Mouse (Mus musculus): Measurements from ENCODE around the gene Mgll. TPM values are rescaled to one million over a fixed set of nuclear protein-coding genes. Genes with fewer than 3 reads are reported as not detected.

The Mgll gene
- polyA plus RNA-seq, 1 experiment from 2014 or later = 13.6 TPM

DNA sequence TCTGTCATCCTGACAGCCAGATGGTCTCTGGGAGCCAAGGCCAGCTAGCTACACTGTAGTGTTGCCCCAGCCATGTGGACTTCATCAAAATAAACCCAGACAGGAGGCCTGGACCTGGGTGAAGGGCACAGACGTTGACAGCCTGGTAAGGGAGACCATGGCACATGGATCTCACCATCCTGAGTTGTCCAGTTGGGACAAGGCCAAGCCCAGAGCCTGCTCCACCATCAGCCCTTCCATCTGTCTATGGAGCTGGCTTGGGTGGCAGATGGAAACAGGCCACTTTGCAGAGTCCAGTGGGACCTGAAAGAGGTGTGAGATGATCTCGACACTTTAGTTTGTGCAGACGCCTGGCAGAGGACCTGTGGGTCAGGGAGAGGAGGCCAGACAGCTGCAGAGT is 76.5 kb downstream of the Mgll start:
- ATAC-seq (ENCODE audit: low FRiP score, low read depth) = no peak
- Histone ChIP-seq H3K9me3 (no peaks in the 10 kb centered on the region), H3K4me3 (no peak overlapping the region), H3K9ac (no peak overlapping the region), H3K4me2 (replicated peaks) (no peak overlapping the region), H3K36me3 (no peaks in the 10 kb centered on the region), H3K27ac (no peak overlapping the region), H3K27me3 (no peaks in the 10 kb centered on the region), H3K4me1 (peaks cover 15% of the 10 kb centered on the region)
- WGBS = 19% methylated on average over 3 of the region's 3 CpGs

DNA sequence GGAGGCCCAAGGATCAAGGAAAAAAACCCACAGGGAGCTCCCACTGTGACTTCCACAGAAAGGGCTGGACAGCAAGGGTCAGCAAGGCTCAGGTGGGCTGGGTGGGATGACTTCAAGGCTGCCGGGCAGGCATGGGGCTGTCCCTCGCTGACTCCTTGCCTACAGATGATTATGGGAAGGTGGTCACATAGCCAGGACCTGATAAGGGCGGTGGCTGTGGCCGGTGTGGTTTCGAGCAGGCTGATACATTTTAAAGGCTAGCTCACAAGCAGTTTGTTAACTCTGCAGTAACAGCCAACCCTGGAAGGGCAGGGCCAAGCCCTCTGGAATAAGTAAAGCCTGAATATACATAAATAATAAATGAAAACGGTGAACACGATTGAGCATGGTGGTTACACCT is 78.8 kb downstream of the Mgll start:
- ATAC-seq (ENCODE audit: low FRiP score, low read depth) = no peak
- 89% methylated on average over 7 of the region's 7 CpGs for WGBS
- Histone ChIP-seq H3K9me3 (no peaks in the 10 kb centered on the region), H3K9ac (no peak overlapping the region), H3K27me3 (no peaks in the 10 kb centered on the region), H3K4me2 (replicated peaks) (no peak overlapping the region), H3K4me1 (peaks cover 15% of the 10 kb centered on the region), H3K4me3 (no peak overlapping the region), H3K27ac (no peak overlapping the region), H3K36me3 (no peaks in the 10 kb centered on the region)

DNA sequence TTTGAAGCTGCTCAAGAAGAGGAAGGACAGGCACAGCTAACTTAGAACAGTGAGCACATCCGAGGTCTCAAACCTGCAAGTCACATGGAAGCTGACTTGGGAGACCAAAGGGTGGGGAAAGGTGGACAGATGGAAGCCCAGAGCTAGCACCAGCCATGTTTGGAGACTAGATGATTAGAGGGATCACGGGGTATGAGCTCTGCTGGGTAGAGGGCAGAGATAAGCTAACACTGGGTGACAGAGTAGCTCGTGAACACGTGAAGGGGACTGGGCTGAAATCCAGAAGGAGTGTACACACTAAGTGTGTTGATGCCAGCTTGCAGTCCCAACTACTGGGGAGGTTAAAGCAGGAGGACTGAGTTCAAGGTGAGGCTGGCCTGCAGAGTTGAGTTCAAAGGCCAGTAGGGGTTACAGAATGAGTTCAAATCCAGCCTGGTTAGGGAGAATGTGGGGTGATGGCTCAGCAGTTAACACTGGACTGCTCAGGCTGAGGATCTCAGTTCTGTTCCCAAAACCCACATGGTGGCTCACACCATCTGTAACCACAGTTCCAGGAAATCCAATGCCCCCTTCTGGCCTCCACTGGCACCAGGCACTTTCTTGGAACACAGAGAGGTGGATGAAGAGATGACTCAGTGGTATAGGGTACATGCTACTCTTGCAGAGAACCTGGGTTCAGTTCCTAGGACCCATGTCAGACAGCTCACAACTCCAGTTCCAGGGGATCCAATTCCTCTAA is 79.9 kb downstream of the Mgll start:
- Histone ChIP-seq H3K9me3 (no peaks in the 10 kb centered on the region), H3K27ac (no peak overlapping the region), H3K4me3 (no peak overlapping the region), H3K27me3 (no peaks in the 10 kb centered on the region), H3K36me3 (no peaks in the 10 kb centered on the region), H3K4me1 (peaks cover 17% of the 10 kb centered on the region), H3K9ac (no peak overlapping the region), H3K4me2 (replicated peaks) (no peak overlapping the region)
- ATAC-seq (ENCODE audit: low FRiP score, low read depth) = no peak
- WGBS = 88% methylated on average over 4 of the region's 4 CpGs

DNA sequence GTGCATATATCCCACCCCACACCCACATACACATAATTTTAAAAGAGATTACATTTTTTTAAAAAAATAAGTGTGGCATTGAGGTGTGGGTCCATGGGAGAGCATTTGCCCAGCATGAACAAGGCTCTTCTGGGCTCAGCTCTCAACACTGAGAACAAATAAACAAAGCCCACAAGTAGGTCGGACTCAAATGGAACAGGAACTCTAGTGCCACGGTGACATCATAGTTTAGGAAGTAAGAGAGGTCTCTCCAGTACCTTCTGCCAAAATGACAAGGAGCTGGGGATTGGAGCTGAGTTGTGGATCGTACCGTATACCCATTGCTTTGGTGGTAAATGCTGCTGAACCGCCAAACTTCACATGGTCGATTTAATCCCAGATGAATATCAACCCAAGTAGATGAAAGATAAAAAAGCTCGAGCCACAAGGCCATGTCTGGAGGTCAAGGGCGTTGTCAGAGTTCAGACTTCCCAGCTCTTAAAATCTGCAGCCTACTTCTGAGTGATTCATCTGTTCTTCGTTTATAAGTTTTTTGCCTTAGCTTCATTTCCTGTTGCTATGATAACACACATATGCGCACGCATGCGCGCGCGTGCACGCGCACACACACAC is 80.9 kb downstream of the Mgll start:
- H3K27me3 ChIP-seq = no peaks in the 10 kb centered on the region
- H3K9me3 ChIP-seq = no peaks in the 10 kb centered on the region
- ATAC-seq (ENCODE audit: low FRiP score, low read depth) = no peak
- no peak overlapping the region for H3K4me2 ChIP-seq (replicated peaks)
- H3K27ac ChIP-seq = no peak overlapping the region
- WGBS = 89% methylated on average over 17 of the region's 17 CpGs
- peaks cover 22% of the 10 kb centered on the region for H3K4me1 ChIP-seq
- no peak overlapping the region for H3K4me3 ChIP-seq
- H3K36me3 ChIP-seq = no peaks in the 10 kb centered on the region
- H3K9ac ChIP-seq = no peak overlapping the region

DNA sequence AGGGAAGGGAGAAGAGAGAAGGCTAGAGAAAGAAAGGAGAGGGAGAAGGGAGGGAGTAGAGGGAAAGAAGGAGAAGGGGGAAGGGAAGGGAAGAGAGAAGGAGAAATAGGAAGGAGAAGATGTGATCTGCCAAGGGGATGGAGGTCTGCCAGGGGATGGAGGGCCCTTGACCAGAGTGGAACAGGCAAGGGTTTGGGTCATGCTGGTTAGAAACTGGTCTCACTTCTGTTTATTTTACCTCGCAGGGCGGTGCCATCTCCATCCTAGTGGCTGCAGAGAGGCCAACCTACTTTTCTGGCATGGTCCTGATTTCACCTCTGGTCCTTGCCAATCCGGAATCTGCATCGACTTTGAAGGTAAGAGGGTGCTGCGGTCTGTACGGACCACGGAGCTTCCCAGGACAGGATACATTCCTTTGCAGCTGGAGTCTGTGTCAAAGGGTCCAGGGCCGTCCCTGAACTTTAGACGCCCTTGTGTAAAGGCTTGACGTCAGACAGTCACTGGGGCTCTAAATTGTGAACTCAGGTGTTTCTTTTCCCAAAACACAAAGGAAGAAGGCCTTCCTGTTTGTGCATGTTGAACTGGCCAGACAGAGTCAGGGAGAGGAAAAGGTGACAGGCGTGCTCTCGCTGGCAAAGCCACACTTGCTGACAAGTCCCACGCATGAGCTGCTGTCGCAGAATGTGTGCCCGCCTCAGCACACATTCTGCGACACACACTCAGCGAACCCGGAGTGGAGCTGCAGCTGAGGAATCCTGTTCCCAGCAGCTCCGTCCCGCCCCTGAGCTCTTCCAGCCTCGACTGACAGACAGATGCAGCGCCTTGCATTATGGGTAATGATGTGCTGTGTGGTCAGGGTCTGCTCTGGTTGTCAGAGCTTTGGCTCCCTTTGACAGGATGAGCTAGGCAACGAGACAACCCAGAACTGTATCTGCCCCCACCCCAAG is 85.2 kb downstream of the Mgll start:
- Histone ChIP-seq H3K36me3 (no peaks in the 10 kb centered on the region), H3K4me3 (no peak overlapping the region), H3K27me3 (no peaks in the 10 kb centered on the region), H3K4me1 (peaks cover 18% of the 10 kb centered on the region; the same call in 1 of the 2 replicates), H3K9ac (no peak overlapping the region), H3K27ac (no peak overlapping the region), H3K4me2 (replicated peaks) (no peak overlapping the region), H3K9me3 (no peaks in the 10 kb centered on the region)
- ATAC-seq (ENCODE audit: low FRiP score, low read depth) = no peak
- WGBS = 58% methylated on average over 23 of the region's 23 CpGs

DNA sequence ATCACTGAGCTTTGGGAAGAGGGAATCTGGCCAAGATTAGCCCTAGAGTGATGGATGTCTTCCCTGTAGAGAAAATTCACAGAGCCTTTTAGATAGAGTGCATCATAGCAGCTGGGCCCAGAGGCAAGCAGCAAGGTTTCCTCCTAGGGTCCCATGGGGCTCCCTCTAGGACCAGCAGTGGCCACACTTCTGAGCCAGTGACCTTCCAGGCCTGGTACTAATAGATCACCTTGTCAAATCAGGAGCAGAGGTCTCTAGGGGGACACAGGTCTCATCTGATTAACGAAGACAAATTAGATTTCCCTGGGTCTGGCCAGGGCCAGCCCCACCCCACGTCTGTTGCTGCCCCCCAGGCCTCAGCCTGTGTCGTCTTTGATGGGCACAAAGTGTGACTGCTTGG is 86.1 kb downstream of the Mgll start:
- H3K27ac ChIP-seq = no peak overlapping the region
- peaks cover 18% of the 10 kb centered on the region; the same call in 1 of the 2 replicates for H3K4me1 ChIP-seq
- no peak overlapping the region for H3K4me2 ChIP-seq (replicated peaks)
- H3K27me3 ChIP-seq = no peaks in the 10 kb centered on the region
- H3K9me3 ChIP-seq = no peaks in the 10 kb centered on the region
- no peak overlapping the region for H3K9ac ChIP-seq
- 44% methylated on average over 3 of the region's 3 CpGs for WGBS
- H3K4me3 ChIP-seq = no peak overlapping the region
- H3K36me3 ChIP-seq = no peaks in the 10 kb centered on the region
- ATAC-seq (ENCODE audit: low FRiP score, low read depth) = no peak

DNA sequence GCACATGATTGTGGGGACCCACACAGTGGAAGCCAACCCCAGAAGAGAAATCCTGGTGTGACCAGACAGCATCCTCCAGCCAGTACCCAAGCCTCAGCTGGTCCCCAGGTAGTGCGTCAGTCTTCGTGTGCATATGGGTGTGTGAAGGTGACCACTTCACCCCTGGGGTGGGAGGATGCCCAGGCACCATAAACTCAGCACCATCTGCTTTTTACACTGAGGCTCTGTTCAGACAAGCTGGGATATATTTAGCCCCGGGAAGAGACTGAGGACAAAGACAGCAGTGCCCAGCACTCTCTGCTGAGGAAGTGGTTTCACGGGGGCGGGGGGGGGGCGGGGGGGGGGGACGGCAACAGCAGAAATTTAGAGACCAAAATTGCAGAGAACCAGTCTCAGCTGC is 87.2 kb downstream of the Mgll start:
- no peak overlapping the region for H3K4me2 ChIP-seq (replicated peaks)

DNA sequence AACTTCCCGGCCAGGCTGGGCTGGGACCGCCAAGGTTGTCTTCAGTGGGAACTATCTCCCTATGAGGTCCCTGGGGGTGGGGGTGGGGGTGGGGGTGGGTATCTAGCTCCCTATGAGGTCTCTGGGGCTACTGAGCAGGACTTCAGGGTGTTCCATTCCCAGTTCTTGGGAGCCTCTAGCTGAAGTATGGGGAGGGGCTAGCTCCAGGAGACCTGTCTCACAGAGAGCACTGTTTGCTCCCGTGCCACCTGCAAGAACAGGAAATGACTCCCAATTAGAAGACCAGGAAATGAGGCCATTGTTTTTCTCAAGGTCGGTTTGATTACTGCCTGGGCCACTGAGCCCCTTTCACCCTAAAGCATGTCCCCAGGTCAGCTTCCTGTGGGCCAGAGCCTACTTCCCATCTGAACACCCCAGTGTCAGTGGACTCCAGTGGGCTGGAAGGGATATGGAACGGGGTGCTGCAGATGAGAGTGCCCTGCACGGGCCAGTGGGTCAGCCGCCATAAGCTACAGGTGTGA is 87.7 kb downstream of the Mgll start:
- H3K9ac ChIP-seq = no peak overlapping the region
- peaks cover 18% of the 10 kb centered on the region; the same call in 1 of the 2 replicates for H3K4me1 ChIP-seq

More for the DNA sequence above, 87.2 kb downstream of the Mgll start:
- no peak for ATAC-seq (ENCODE audit: low FRiP score, low read depth)
- WGBS = 25% methylated on average over 7 of the region's 7 CpGs
- H3K9me3 ChIP-seq = no peaks in the 10 kb centered on the region
- no peaks in the 10 kb centered on the region for H3K36me3 ChIP-seq
- no peak overlapping the region for H3K27ac ChIP-seq
- no peak overlapping the region for H3K9ac ChIP-seq
- H3K27me3 ChIP-seq = no peaks in the 10 kb centered on the region
- H3K4me1 ChIP-seq = peaks cover 18% of the 10 kb centered on the region; the same call in 1 of the 2 replicates
- no peak overlapping the region for H3K4me3 ChIP-seq

DNA sequence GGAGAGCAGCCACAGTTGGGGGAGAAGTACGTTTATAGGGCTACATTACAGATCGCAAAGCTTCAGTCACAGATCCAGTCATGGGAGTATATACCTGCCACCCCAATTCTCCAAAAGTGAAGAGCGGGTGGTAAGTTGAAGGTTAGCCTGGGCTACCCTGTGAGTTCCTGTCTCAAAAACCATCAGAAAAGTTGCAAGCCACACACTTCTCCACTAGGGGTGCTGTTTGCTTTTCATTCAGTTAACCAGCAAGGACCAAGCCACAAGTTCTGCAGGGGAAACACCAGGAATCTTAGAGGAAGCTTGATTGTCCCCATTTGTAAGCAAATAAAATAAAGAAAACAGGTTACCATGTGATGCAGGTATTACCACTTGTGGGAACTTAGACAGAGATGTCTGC is 88.7 kb downstream of the Mgll start:
- Histone ChIP-seq H3K36me3 (no peaks in the 10 kb centered on the region), H3K4me3 (no peak overlapping the region), H3K27ac (no peak overlapping the region), H3K4me1 (peaks cover 18% of the 10 kb centered on the region; the same call in 1 of the 2 replicates), H3K9me3 (no peaks in the 10 kb centered on the region), H3K9ac (no peak overlapping the region), H3K4me2 (replicated peaks) (no peak overlapping the region), H3K27me3 (no peaks in the 10 kb centered on the region)
- whole genome bisulfite sequencing = 64% methylated on average over 3 of the region's 3 CpGs
- ATAC-seq (ENCODE audit: low FRiP score, low read depth) = no peak

More for the DNA sequence above, 87.7 kb downstream of the Mgll start:
- H3K4me3 ChIP-seq = no peak overlapping the region
- no peaks in the 10 kb centered on the region for H3K27me3 ChIP-seq
- no peak overlapping the region for H3K4me2 ChIP-seq (replicated peaks)
- no peak overlapping the region for H3K27ac ChIP-seq
- WGBS = 31% methylated on average over 7 of the region's 7 CpGs
- no peaks in the 10 kb centered on the region for H3K9me3 ChIP-seq
- no peak for ATAC-seq (ENCODE audit: low FRiP score, low read depth)
- H3K36me3 ChIP-seq = no peaks in the 10 kb centered on the region

DNA sequence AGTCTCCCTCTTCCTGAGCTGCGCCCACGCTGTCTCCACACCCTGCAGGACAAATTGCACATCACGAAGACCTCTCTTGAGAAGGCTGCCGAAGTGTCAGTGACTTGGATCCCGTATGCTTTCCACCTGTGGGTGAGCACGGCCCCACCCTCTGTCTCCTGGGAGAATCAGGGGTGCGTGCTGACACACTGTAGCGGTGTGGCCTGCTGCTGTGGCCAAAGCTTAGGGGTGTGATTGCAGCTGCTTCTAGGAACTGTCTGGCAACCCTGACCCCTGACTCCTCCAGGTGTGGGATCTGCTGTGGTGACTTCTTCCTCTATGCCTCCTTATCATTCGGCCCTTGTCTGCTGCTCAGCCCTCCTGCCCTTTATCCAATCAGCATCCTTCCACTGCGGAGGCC is 89.6 kb downstream of the Mgll start:
- Histone ChIP-seq H3K4me1 (peaks cover 18% of the 10 kb centered on the region; the same call in 1 of the 2 replicates), H3K9ac (no peak overlapping the region), H3K27me3 (no peaks in the 10 kb centered on the region), H3K4me2 (replicated peaks) (no peak overlapping the region), H3K27ac (no peak overlapping the region), H3K4me3 (no peak overlapping the region), H3K9me3 (no peaks in the 10 kb centered on the region), H3K36me3 (no peaks in the 10 kb centered on the region)
- 84% methylated on average over 10 of the region's 10 CpGs for WGBS
- ATAC-seq (ENCODE audit: low FRiP score, low read depth) = no peak

DNA sequence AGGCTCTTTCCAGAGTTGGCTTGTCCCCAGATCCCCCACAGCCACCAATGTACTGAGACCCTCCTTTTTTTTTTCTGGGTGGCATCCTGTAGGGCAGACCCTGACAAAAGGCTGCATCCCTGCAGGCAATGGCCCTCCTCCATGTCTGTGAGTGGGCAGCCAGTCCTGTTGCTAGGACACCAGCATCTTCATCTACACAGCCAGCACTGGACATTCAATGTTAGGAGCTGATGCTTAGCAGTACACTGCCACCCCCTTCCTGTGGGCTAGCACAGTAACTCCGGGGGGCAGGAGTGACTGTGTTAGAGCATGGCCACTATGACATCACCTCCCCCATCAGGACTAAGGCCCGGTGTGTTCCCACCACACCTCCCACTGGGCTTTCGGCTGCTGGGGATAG is 90.8 kb downstream of the Mgll start:
- H3K9me3 ChIP-seq = no peaks in the 10 kb centered on the region
- 89% methylated on average over 3 of the region's 3 CpGs for WGBS
- H3K4me3 ChIP-seq = no peak overlapping the region
- no peak overlapping the region for H3K27ac ChIP-seq
- no peak overlapping the region for H3K9ac ChIP-seq
- no peaks in the 10 kb centered on the region for H3K36me3 ChIP-seq
- no peak for ATAC-seq (ENCODE audit: low FRiP score, low read depth)
- peaks cover 12% of the 10 kb centered on the region; the same call in 1 of the 2 replicates for H3K4me1 ChIP-seq
- H3K27me3 ChIP-seq = no peaks in the 10 kb centered on the region
- no peak overlapping the region for H3K4me2 ChIP-seq (replicated peaks)

DNA sequence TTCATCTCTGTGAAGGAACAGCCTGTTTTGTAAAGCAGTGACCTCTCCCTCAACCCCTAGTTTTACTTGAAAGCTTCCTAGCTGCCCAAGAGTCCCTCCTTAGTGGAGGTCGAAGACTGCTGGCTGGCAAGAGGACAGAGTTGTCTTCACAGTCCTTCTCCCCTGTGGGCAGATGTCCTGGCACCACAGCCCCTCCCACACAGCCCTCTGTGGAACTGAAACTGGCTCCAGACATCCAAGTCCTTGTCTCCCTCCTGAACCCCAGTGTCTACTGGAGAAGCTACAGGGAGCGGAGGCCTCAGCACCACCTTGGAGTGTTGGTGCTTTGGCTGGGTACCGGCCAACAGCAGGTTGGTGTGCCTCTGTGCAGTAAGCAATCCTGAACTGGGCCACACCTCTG is 91.3 kb downstream of the Mgll start:
- H3K36me3 ChIP-seq = no peaks in the 10 kb centered on the region
- H3K9me3 ChIP-seq = no peaks in the 10 kb centered on the region
- 85% methylated on average over 3 of the region's 3 CpGs for WGBS
- peaks cover 12% of the 10 kb centered on the region; the same call in 1 of the 2 replicates for H3K4me1 ChIP-seq
- H3K4me2 ChIP-seq (replicated peaks) = no peak overlapping the region
- no peak overlapping the region for H3K27ac ChIP-seq
- H3K27me3 ChIP-seq = no peaks in the 10 kb centered on the region
- no peak overlapping the region for H3K9ac ChIP-seq
- no peak overlapping the region for H3K4me3 ChIP-seq
- no peak for ATAC-seq (ENCODE audit: low FRiP score, low read depth)
